Mouse (Mus musculus) heart, adult 2 months (tissue): ENCODE data around the gene Myzap. TPM values are rescaled to one million over a fixed set of nuclear protein-coding genes. Genes with fewer than 3 reads are reported as not detected.
A peak's percentile ranks its signal among the peaks of the same experiment; 100 is the strongest.

ENCODE experiments used
- DNase-seq, 2 experiments: peaks; one replicate each; pipeline ENCODE4 v3.0.0; 2021
- H3K27ac ChIP-seq: fragments of 200-600 bp; 2 replicates; pipeline ENCODE4 v1.8.1; 2022
- H3K27me3 ChIP-seq: fragments of 200-500 bp; 2 replicates; pipeline ENCODE4 v1.6.1; 2012; ENCODE audit warnings: mild to moderate bottlenecking, low read length, inconsistent platforms, mixed read lengths; ENCODE audit not compliant: control insufficient read depth, insufficient read depth
- H3K36me3 ChIP-seq: fragments of 200-500 bp; 2 replicates; pipeline ENCODE4 v1.6.1; 2012; ENCODE audit warnings: low read length, inconsistent platforms; ENCODE audit not compliant: control insufficient read depth, insufficient read depth
- H3K4me1 ChIP-seq: fragments of 200-500 bp; 2 replicates; pipeline ENCODE4 v1.6.1; 2011; ENCODE audit warnings: low read length; ENCODE audit not compliant: control insufficient read depth, insufficient read depth
- H3K4me3 ChIP-seq: fragments of 200-600 bp; 2 replicates; pipeline ENCODE4 v1.8.1; 2022
- H3K79me2 ChIP-seq: fragments of 200-500 bp; replicated peaks from 2 replicates; pipeline ENCODE4 v1.6.1; 2012; ENCODE audit warnings: mild to moderate bottlenecking, inconsistent platforms, low read length, moderate library complexity, mixed read lengths; ENCODE audit not compliant: control insufficient read depth, insufficient read depth
- H3K9ac ChIP-seq: fragments of 200-500 bp; 2 replicates; pipeline ENCODE4 v1.6.1; 2012; ENCODE audit warnings: low read depth, mild to moderate bottlenecking, control low read depth, inconsistent platforms, low read length, mixed read lengths
- CTCF ChIP-seq: fragments of 200-600 bp; IDR thresholded peaks from 2 replicates; pipeline ENCODE4 v1.8.1; 2022; ENCODE audit warnings: antibody characterized with exemption, mild to moderate bottlenecking, moderate library complexity
- EP300 ChIP-seq: fragments of 200-500 bp; IDR thresholded peaks from 2 replicates; pipeline ENCODE4 v1.6.1; 2011; ENCODE audit warnings: low read depth, low read length, control low read depth; ENCODE audit not compliant: insufficient read depth
- POLR2A ChIP-seq: fragments of 200-500 bp; IDR thresholded peaks from 2 replicates; pipeline ENCODE4 v1.6.1; 2011; ENCODE audit warnings: mild to moderate bottlenecking, low read depth, low read length, control low read depth; ENCODE audit not compliant: insufficient read depth
- WGBS: fragments of 180-500 bp; shearing (Covaris S2); methylation state at CpG from one replicate; pipeline ENCODE4 v1.1.7; 2018; 5-methylcytosine and 5-hydroxymethylcytosine counted together
- intact Hi-C: fragments of 180-260 bp; cut with DNase I; formaldehyde crosslinking; loops from one replicate; pipeline ENCODE4 v1.15.1; 2025
- polyA plus RNA-seq: library from polyadenylated mRNA; depleted of rRNA; stranded (reverse); fragments of >200 nt; gene quantifications from 2 replicates; pipeline ENCODE4 v1.2.3, GENCODE M21; 2012
- total RNA-seq, 2 experiments: library from RNA; stranded (reverse); gene quantifications; 2 replicates each; pipeline ENCODE4 v1.2.3; 2021

Myzap gene
- total and polyA plus RNA-seq, 3 experiments = 163 to 430 (median 359) TPM

DNA sequence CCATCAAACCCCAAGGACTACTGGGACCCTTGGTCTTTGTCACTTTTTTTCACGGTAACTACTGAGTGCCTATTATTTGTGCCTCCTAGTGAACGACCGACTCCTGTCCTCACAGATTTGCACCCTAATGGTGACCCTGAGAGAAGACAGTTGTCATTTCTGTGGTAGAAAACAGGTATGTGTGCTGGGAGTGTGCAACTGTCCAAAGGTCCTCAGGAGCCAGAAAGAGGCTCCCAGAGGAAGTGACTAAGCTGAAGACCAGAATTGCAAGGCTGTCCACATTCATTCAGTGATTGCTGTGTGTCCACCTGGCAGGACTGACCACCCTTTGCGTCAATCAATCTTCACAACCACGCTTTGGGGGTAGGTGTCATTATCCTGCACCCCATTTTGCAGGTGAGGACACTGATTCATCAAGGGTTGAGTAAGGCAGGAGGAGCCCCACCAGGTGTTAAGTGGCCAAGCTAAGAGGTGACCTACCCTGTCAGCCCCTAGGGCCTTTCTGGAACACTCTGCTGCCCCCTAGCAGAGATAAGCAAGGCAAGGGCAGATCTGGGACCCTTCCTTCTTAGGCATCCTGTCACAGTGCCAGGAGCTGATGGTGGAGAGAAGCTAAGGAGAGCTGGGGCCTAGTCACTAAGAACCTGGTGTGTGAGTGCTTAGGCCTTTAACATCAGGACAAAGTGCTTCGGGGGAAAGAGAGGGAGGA lies 571 bp upstream of the Myzap start:
- no peak for DNase-seq
- Histone ChIP-seq H3K36me3 (peaks cover 10% of the 10 kb centered on the region), H3K4me1 (peaks cover 23% of the 10 kb centered on the region)

DNA sequence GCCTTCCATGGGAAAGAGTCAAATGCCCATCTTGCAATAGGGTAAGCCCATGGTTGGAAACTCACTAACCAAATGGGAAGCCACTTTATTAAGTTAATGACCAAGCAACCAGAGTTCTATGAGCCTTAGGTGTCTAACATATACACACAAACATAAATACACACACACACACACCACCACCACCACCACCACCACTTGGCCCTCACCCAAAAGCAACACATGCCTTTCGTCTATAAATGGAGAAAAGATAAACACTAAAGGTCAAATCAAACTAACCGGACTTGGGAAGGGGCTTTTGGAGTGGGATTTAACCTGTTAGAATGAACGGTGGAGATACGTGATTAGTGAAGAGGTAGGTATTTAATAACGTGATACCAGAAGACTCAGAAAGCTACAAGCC lies 1.1 kb downstream of the Myzap start:
- Histone ChIP-seq H3K27me3 (no peaks in the 10 kb centered on the region), H3K27ac (peak overlapping the region; percentile 95), H3K79me2 (peaks cover 2% of the 10 kb centered on the region; the same call in 1 of the 2 replicates), H3K9ac (peak overlapping the region; percentile 84), H3K4me3 (peak overlapping the region; percentile 76), H3K4me1 (peaks cover 21% of the 10 kb centered on the region), H3K36me3 (peaks cover 20% of the 10 kb centered on the region)
- DNase-seq = no peak
- TF ChIP-seq EP300 = no peak
- TF ChIP-seq POLR2A = no peak
- TF ChIP-seq CTCF = no peak
- intact Hi-C loops = loop anchor here (2.0 kb wide), 1 partner anchor 22 kb away; no protein-coding TSS in a partner anchor
- 20% methylated on average over 5 of the region's 5 CpGs for WGBS

More for the DNA sequence above, 571 bp upstream of the Myzap start:
- peak overlapping the region; percentile 76 for H3K4me3 ChIP-seq
- H3K27me3 ChIP-seq = no peaks in the 10 kb centered on the region
- peak overlapping the region; percentile 47 for H3K9ac ChIP-seq
- WGBS = 23% methylated on average over 6 of the region's 6 CpGs
- peak overlapping the region; percentile 95 for H3K27ac ChIP-seq
- no peaks in the 10 kb centered on the region for H3K79me2 ChIP-seq
- TF ChIP-seq CTCF = peak; percentile 46
- no peak for TF ChIP-seq POLR2A
- intact Hi-C loops = no loop called here

DNA sequence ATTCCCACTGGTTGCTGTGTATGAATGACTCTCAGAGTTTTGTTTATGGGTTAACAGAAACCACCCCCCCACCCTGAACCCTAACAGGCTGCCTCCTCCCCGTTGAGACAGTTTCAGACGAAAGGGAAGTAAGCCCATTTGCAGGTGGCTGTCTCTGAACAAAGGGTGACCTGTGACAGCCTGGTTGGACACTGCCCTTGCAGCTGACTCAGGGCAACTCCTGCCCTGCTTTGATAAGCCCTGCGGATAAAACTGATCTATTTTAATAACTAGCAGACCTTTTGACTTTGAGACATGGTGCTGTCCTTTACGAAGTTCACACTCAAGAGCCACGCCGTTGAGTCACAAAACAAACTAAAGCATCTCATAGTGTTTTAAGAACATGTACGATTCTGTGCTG lies 2.4 kb downstream of the Myzap start:
- Histone ChIP-seq H3K4me1 (peaks cover 21% of the 10 kb centered on the region), H3K27me3 (no peaks in the 10 kb centered on the region), H3K36me3 (peaks cover 23% of the 10 kb centered on the region), H3K9ac (peak overlapping the region; percentile 57), H3K27ac (peak overlapping the region; percentile 95), H3K79me2 (peaks cover 2% of the 10 kb centered on the region; the same call in 1 of the 2 replicates), H3K4me3 (peak overlapping the region; percentile 43)
- DNase-seq = peak in 1 of 2 experiments; percentile 72
- intact Hi-C loops = loop anchor here (2.0 kb wide), 3 partner anchors 21 to 33 kb away; no protein-coding TSS in a partner anchor
- TF ChIP-seq POLR2A = no peak; the same call in 1 of the 2 replicates
- peak; percentile 85 for TF ChIP-seq EP300
- WGBS = 14% methylated on average over 7 of the region's 7 CpGs

DNA sequence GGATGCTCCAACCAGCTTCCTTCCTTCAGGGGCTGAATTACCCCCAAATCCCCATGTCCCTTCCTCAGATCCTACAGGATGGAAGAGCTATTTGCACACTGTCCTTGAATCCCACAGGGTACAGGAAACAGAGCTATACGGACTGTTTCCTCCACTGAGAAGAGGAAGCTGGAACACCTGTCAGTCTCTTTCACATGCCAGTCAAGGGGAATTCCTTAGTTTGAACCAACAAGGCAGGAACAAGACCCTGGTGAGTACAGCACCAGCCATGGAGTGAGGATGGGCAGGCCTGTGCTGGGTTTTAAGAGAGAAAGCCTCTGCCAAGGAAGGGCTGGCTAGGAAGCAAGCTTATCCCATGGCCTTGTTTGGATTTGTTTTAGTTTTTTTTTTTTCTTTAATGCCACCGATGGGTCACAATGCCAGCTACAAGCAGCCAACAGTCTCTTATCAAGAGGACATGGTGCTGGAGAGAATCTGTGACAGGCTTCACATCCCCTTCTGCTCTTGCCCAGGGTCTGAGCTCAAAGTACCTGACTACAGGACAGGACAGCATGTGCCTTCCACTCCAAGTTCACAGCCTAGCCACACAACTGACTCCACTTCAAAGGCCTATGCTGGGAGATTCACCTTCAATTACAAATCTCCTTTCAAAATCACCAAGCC lies 3.1 kb downstream of the Myzap start:
- peaks cover 21% of the 10 kb centered on the region for H3K4me1 ChIP-seq
- TF ChIP-seq CTCF = no peak
- peak; percentile 79 for TF ChIP-seq POLR2A
- TF ChIP-seq EP300 = peak; percentile 98
- H3K27ac ChIP-seq = peak overlapping the region; percentile 95
- H3K4me3 ChIP-seq = peak overlapping the region; percentile 19; the same call in 1 of the 2 replicates
- intact Hi-C loops = loop anchor here (2.0 kb wide), 2 partner anchors 20 to 32 kb away; no protein-coding TSS in a partner anchor
- DNase-seq = peak in 1 of 2 experiments; percentile 73
- H3K9ac ChIP-seq = peak overlapping the region; percentile 49
- peaks cover 23% of the 10 kb centered on the region for H3K36me3 ChIP-seq
- H3K27me3 ChIP-seq = no peaks in the 10 kb centered on the region
- peaks cover 2% of the 10 kb centered on the region; the same call in 1 of the 2 replicates for H3K79me2 ChIP-seq
- 11% methylated on average over 2 of the region's 2 CpGs for WGBS

DNA sequence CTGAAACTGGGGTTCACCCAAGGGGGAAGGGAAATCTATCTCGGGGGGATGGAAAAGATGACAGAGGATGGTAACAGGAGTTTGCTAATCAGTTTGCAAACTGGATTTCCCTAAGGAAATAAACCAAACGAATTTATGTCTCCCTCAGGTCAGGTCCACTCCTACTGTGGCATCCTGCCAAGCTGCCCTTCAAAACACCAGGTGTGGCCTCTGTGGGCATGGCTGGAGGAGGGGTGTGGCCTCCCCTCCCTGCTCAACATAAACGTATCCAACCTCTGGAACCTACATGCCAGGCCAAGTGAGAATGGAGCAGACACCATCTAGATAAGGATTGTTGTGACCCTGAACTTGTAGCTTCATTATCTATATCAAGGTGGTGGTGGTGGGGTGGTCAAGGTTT lies 5.8 kb downstream of the Myzap start:
- intact Hi-C loops = no loop called here
- Histone ChIP-seq H3K4me3 (no peak overlapping the region), H3K27ac (no peak overlapping the region; the same call in 1 of the 2 replicates), H3K79me2 (peaks cover 2% of the 10 kb centered on the region; the same call in 1 of the 2 replicates), H3K36me3 (peaks cover 36% of the 10 kb centered on the region), H3K27me3 (no peaks in the 10 kb centered on the region), H3K9ac (no peak overlapping the region), H3K4me1 (peaks cover 24% of the 10 kb centered on the region)
- TF ChIP-seq CTCF (no peak), EP300 (no peak), POLR2A (no peak)
- DNase-seq = no peak
- WGBS = 41% methylated on average over 3 of the region's 3 CpGs

DNA sequence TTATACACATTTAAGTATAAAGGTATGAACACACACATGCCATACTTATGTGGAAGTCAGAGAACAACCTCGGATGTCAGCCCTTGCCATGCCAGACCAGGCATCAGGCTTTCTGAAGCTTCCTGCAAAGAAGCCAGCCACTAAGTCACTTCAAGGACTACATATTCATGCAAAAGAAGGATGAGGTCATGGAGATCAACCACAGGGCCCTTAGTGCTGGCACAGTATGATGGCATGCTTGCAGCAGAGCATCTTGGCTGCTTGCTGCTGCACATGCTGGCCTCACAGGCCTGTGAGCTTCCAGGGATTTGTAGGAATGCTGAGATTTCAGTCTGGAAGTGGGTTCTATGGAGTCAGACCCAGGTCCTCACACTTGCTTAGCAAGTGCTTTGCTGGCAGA lies 9.4 kb downstream of the Myzap start:
- H3K27ac ChIP-seq = peak overlapping the region; percentile 40
- no peak overlapping the region for H3K9ac ChIP-seq

More for the DNA sequence above, 9.4 kb downstream of the Myzap start:
- H3K79me2 ChIP-seq = peaks cover 2% of the 10 kb centered on the region; the same call in 1 of the 2 replicates
- no peaks in the 10 kb centered on the region for H3K27me3 ChIP-seq
- 0 out of 2 replicates have a peak, but pooled peaks have one; percentile 29 for TF ChIP-seq EP300
- no peak for TF ChIP-seq POLR2A
- no peak for DNase-seq
- peaks cover 22% of the 10 kb centered on the region for H3K4me1 ChIP-seq
- peaks cover 42% of the 10 kb centered on the region for H3K36me3 ChIP-seq
- H3K4me3 ChIP-seq = no peak overlapping the region
- intact Hi-C loops = no loop called here
- WGBS = 50% methylated on average over 1 of the region's 1 CpGs
